Comparison of ENCODE assay signal across 18 mouse cellular contexts in genomic region chr4:135072671-135073070, GRCm38 (mm10). TPM values are rescaled to one million over a fixed set of nuclear protein-coding genes. Genes with fewer than 3 reads are reported as not detected.
"Had no signal": no experiment of that assay in that cellular context is flagged by ENCODE, and none has a peak within 500 bp of the region (broad histone marks: within the 10 kb centered on the region; RNA-seq: fewer than 3 reads in every experiment).

No protein-coding gene starts in this region.

- H3K4me2 ChIP-seq: lung, embryonic 14.5 days; midbrain, embryonic 12.5 days; midbrain, embryonic 15.5 days; neural tube, embryonic 13.5 days; neural tube, embryonic 15.5 days had no signal

- H3K9ac ChIP-seq: liver, embryonic 14.5 days; lung, embryonic 14.5 days; midbrain, embryonic 12.5 days; midbrain, embryonic 15.5 days; neural tube, embryonic 13.5 days; neural tube, embryonic 15.5 days had no signal

- H3K9me3 ChIP-seq: megakaryocyte, embryonic 14.5 days; midbrain, embryonic 12.5 days; midbrain, embryonic 15.5 days; neural tube, embryonic 13.5 days; neural tube, embryonic 15.5 days had no signal

- DNase-seq: lung, adult 18-20 months; lung, embryonic 14.5 days; lung, postnatal 14 days; lung, postnatal 36 days; retina, postnatal 1 day; right cerebral cortex, adult 18-20 months; right cerebral cortex, postnatal 14 days; thymus, adult 18-20 months; thymus, postnatal 14 days; thymus, postnatal 36 days had no signal

- H3K27me3 ChIP-seq: megakaryocyte, embryonic 14.5 days; midbrain, embryonic 12.5 days; midbrain, embryonic 15.5 days; neural tube, embryonic 13.5 days had no signal

- H3K27ac ChIP-seq: liver, embryonic 14.5 days; macrophage; midbrain, embryonic 12.5 days; midbrain, embryonic 15.5 days; neural tube, embryonic 13.5 days; neural tube, embryonic 15.5 days had no signal

- ATAC-seq: midbrain, embryonic 15.5 days had no signal

- H3K4me3 ChIP-seq: megakaryocyte, embryonic 14.5 days; midbrain, embryonic 12.5 days; midbrain, embryonic 15.5 days; neural tube, embryonic 13.5 days; neural tube, embryonic 15.5 days had no signal

- H3K36me3 ChIP-seq: midbrain, embryonic 12.5 days; midbrain, embryonic 15.5 days; neural tube, embryonic 13.5 days; neural tube, embryonic 15.5 days had no signal

- H3K4me1 ChIP-seq: midbrain, embryonic 12.5 days; midbrain, embryonic 15.5 days; neural tube, embryonic 13.5 days; neural tube, embryonic 15.5 days had no signal

RNA-seq across cellular contexts. Expression of gene Runx3, which starts 47.8 kb away (rescaled TPM):
- total RNA-seq: midbrain, postnatal 0 days had no signal
- polyA plus RNA-seq: midbrain, embryonic 12.5 days; midbrain, embryonic 15.5 days; midbrain, postnatal 0 days had no signal
